Mouse (Mus musculus): ENCODE results near the gene Gcnt1. TPM values are rescaled to one million over a fixed set of nuclear protein-coding genes. Genes with fewer than 3 reads are reported as not detected.

Gcnt1 gene
- polyA plus RNA-seq, 1 experiment: 3.9 TPM

DNA sequence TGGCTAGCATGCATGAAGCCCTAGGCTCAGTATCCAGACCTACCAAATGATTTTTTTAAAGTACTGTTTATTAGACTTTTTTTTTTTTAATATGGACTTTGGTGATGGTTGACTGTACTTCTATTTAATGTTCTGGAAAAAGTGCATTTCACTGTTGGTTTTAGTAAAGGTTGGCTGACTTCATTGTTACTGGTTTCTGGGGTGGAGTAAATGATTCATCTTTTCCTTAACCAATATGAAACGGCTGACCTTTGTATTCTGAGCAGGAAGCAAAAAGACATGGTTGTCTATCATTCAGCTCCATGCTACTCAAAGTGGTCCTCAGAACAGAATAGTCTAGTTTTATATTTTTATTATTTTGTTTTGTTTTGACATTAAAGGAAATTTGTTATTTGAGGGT is 12.8 kb upstream of the Gcnt1 start:
- Histone ChIP-seq H3K4me3 (replicated peaks; ENCODE audit: insufficient read depth, low read depth, low read length) (no peak overlapping the region), H3K27ac (ENCODE audit: insufficient read depth, low read length) (no peak overlapping the region), H3K4me1 (ENCODE audit: control insufficient read depth, insufficient read depth, low read length) (no peaks in the 10 kb centered on the region), H3K27me3 (ENCODE audit: control insufficient read depth, insufficient read depth, low read length) (no peaks in the 10 kb centered on the region)
- DNase-seq: no peak
- TF ChIP-seq CTCF (IDR thresholded peaks at IDR 0.05; ENCODE audit: borderline replicate concordance, insufficient read depth, low read depth, low read length): no peak
- no peak for TF ChIP-seq POLR2A (IDR thresholded peaks at IDR 0.05; ENCODE audit: borderline replicate concordance, insufficient read depth, low read length)
- 75% methylated on average over 1 of the region's 1 CpGs for WGBS

DNA sequence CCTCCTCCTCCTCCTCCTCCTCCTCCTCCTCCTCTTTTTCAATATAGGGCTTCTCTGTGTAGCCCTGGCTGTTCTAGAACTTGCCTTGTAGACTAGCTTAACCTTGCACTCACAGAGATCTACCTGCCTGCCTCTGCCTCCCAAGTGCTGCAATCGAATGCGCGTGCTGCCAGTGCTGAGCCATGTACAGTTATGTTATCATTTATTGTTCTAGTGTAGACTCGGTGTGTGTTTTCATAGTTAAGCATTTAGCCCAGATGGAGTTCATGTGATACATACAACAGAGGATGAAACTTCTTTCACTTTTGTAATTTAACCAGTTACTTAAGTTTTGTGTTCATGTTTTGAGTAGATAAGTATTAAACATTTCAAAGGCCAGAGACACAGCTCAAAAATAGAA is 12.4 kb upstream of the Gcnt1 start:
- H3K4me3 ChIP-seq (replicated peaks; ENCODE audit: insufficient read depth, low read depth, low read length): no peak overlapping the region
- H3K4me1 ChIP-seq (ENCODE audit: control insufficient read depth, insufficient read depth, low read length): no peaks in the 10 kb centered on the region
- WGBS: 96% methylated on average over 4 of the region's 4 CpGs
- TF ChIP-seq CTCF (IDR thresholded peaks at IDR 0.05; ENCODE audit: borderline replicate concordance, insufficient read depth, low read depth, low read length) (no peak), POLR2A (IDR thresholded peaks at IDR 0.05; ENCODE audit: borderline replicate concordance, insufficient read depth, low read length) (no peak)
- H3K27ac ChIP-seq (ENCODE audit: insufficient read depth, low read length): no peak overlapping the region
- no peak for DNase-seq
- H3K27me3 ChIP-seq (ENCODE audit: control insufficient read depth, insufficient read depth, low read length): no peaks in the 10 kb centered on the region

DNA sequence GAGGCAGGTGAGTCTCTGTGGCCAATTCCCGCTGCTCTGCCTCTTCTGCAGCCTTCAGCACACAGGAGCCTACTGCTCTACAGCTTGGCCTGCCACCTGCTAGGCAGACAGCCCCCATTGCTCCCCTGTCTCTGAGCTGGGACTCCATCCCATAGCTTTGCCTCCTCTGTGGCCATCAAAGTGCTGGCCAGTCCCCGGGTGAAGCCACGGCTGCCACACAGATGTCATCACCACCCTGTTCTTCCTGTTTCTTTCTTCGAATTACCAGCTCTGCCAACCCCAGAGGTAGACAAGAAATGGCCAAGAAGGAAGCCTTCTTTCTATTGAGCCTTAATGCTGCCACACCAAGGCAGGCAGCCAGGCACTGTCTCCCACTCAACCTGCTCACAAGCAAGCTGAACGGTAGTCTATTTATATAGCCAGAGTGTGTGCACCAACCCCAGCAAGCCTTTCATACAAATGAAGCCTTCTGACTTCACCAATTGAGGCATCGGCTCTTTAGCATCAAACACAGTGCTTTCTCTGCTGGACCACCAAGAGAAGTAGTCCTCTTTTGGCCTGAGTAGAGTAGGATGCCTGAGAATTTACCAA is 10.3 kb upstream of the Gcnt1 start:
- no peaks in the 10 kb centered on the region for H3K4me1 ChIP-seq (ENCODE audit: control insufficient read depth, insufficient read depth, low read length)
- no peak overlapping the region for H3K4me3 ChIP-seq (replicated peaks; ENCODE audit: insufficient read depth, low read depth, low read length)
- no peaks in the 10 kb centered on the region for H3K27me3 ChIP-seq (ENCODE audit: control insufficient read depth, insufficient read depth, low read length)
- DNase-seq: no peak
- 68% methylated on average over 6 of the region's 6 CpGs for WGBS
- H3K27ac ChIP-seq (ENCODE audit: insufficient read depth, low read length): no peak overlapping the region
- TF ChIP-seq CTCF (IDR thresholded peaks at IDR 0.05; ENCODE audit: borderline replicate concordance, insufficient read depth, low read depth, low read length): no peak
- no peak for TF ChIP-seq POLR2A (IDR thresholded peaks at IDR 0.05; ENCODE audit: borderline replicate concordance, insufficient read depth, low read length)

DNA sequence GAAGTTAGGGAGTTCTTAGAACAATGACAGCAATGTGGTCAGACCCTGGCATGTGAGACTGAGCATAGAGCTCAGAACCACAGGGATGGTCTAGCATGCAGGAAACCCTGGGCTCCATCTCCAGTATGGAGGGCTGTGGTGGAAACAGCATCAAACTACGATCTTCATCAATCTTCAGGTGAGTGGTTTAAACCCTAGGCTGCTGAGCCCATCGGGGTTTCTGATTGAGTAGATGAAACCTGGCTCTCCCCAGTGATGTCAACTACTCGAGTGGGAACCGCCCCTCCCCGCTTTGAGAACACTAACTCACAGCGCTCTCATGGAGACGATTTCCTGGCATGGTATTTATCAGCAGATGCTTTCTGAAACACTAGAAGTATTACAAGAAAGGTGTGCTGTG is 7.9 kb upstream of the Gcnt1 start:
- Histone ChIP-seq H3K27ac (ENCODE audit: insufficient read depth, low read length) (no peak overlapping the region), H3K27me3 (ENCODE audit: control insufficient read depth, insufficient read depth, low read length) (no peaks in the 10 kb centered on the region), H3K4me3 (replicated peaks; ENCODE audit: insufficient read depth, low read depth, low read length) (no peak overlapping the region), H3K4me1 (ENCODE audit: control insufficient read depth, insufficient read depth, low read length) (no peaks in the 10 kb centered on the region)
- TF ChIP-seq POLR2A (IDR thresholded peaks at IDR 0.05; ENCODE audit: borderline replicate concordance, insufficient read depth, low read length) (no peak), CTCF (IDR thresholded peaks at IDR 0.05; ENCODE audit: borderline replicate concordance, insufficient read depth, low read depth, low read length) (no peak)
- no peak for DNase-seq
- WGBS: 61% methylated on average over 7 of the region's 7 CpGs

DNA sequence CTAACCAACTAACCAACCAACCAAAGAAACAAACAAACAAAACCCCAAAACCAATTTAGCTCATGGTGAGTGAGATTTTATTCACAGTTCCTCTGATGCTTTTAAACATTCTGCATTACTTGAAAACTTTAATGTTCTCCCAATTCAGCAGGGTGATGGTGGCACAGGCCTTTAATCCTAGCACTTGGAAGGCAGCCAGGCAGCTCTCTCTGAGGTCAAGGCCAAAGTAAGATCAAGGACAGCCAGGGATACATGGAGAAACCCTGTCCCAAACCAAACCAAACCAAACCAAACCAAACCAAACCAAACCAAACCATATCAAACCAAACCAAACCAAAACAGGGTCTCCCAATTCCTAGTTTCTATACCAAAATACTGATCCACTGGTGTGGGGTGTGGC is 6.2 kb upstream of the Gcnt1 start:
- H3K4me1 ChIP-seq (ENCODE audit: control insufficient read depth, insufficient read depth, low read length): no peaks in the 10 kb centered on the region
- no peaks in the 10 kb centered on the region for H3K27me3 ChIP-seq (ENCODE audit: control insufficient read depth, insufficient read depth, low read length)
- no peak overlapping the region for H3K27ac ChIP-seq (ENCODE audit: insufficient read depth, low read length)
- no peak overlapping the region for H3K4me3 ChIP-seq (replicated peaks; ENCODE audit: insufficient read depth, low read depth, low read length)
- DNase-seq: no peak
- TF ChIP-seq POLR2A (IDR thresholded peaks at IDR 0.05; ENCODE audit: borderline replicate concordance, insufficient read depth, low read length) (no peak), CTCF (IDR thresholded peaks at IDR 0.05; ENCODE audit: borderline replicate concordance, insufficient read depth, low read depth, low read length) (no peak)

DNA sequence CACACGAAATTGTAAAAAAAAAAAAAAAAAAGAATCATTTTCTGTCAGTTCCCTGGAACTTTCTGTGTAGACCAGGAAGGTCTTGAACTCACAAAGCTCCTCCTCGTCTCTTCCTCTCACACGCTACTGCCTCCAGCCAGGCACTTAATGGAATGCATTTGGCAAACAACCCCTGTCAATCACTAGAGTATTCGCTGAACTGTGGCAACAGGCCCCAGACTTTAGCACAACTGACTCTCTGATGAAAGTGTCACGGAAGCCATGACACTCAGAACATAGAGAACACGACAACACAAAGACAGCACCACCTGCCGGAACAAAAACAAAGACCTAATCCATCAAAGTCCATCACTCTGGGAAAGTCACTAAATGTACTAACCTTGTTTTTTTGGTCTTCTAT is 3.1 kb downstream of the Gcnt1 start:
- TF ChIP-seq POLR2A (IDR thresholded peaks at IDR 0.05; ENCODE audit: borderline replicate concordance, insufficient read depth, low read length) (no peak), CTCF (IDR thresholded peaks at IDR 0.05; ENCODE audit: borderline replicate concordance, insufficient read depth, low read depth, low read length) (no peak)
- no peak for DNase-seq
- Histone ChIP-seq H3K4me3 (replicated peaks; ENCODE audit: insufficient read depth, low read depth, low read length) (no peak overlapping the region), H3K27me3 (ENCODE audit: control insufficient read depth, insufficient read depth, low read length) (no peaks in the 10 kb centered on the region), H3K27ac (ENCODE audit: insufficient read depth, low read length) (no peak overlapping the region), H3K4me1 (ENCODE audit: control insufficient read depth, insufficient read depth, low read length) (no peaks in the 10 kb centered on the region)
- 59% methylated on average over 7 of the region's 7 CpGs for WGBS

DNA sequence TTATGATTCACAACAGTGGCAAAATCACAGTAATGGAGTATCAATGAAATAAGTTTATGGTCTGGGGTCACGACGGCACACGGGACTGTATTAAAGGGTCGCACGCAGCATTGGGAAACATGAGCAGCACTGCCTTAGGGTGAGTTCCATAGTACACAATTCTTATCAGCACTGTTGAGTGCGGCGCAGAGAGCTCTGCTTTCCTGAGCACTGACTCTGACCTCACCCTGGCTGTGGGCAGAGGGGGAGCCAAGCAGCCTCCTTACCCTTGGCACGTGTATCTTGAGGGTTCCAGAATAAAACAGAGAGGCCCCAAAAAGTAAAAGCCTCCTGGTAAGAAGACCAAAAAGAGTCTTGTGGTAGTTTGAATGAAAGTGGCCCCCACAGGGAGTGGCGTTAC is 4.1 kb downstream of the Gcnt1 start:
- WGBS: 96% methylated on average over 9 of the region's 9 CpGs
- H3K4me1 ChIP-seq (ENCODE audit: control insufficient read depth, insufficient read depth, low read length): no peaks in the 10 kb centered on the region
- H3K27ac ChIP-seq (ENCODE audit: insufficient read depth, low read length): no peak overlapping the region
- TF ChIP-seq CTCF (IDR thresholded peaks at IDR 0.05; ENCODE audit: borderline replicate concordance, insufficient read depth, low read depth, low read length) (no peak), POLR2A (IDR thresholded peaks at IDR 0.05; ENCODE audit: borderline replicate concordance, insufficient read depth, low read length) (no peak)
- H3K4me3 ChIP-seq (replicated peaks; ENCODE audit: insufficient read depth, low read depth, low read length): no peak overlapping the region
- H3K27me3 ChIP-seq (ENCODE audit: control insufficient read depth, insufficient read depth, low read length): no peaks in the 10 kb centered on the region
- DNase-seq: no peak

DNA sequence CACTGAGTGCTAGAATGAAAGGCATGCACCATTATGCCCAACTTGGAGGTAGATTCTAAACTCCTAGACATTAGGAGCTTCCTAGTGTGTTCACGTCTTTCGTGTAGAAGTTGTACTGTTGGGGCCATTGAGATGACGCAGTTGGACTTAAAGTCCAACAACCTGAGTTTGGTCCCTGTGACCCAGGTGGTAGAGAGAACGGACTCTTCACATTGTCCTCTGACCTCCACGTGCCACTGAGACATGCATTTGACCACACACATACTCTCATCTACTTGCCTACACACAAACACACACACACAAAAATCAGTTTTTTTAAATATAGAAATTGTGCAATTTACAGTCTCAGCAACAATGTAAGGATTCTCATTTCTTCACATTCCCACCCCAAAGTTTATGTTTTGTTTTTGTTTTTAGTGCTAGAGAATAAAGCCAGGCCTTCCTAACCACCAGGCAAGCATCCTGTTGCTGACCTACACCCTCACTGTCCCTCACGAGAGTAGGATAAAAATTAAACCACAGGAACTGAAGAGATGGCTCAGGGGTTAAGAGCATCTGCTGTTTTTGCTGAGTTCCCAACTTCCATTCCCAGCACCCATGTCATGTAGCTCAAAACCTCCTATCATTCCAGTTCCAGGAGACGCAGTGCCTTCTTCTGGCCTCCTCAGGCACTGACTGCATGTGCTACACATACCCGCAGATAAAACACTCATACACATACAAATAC is 6.1 kb downstream of the Gcnt1 start:
- WGBS: 95% methylated on average over 8 of the region's 8 CpGs
- H3K4me1 ChIP-seq (ENCODE audit: control insufficient read depth, insufficient read depth, low read length): no peaks in the 10 kb centered on the region
- no peak overlapping the region for H3K4me3 ChIP-seq (replicated peaks; ENCODE audit: insufficient read depth, low read depth, low read length)
- no peaks in the 10 kb centered on the region for H3K27me3 ChIP-seq (ENCODE audit: control insufficient read depth, insufficient read depth, low read length)
- H3K27ac ChIP-seq (ENCODE audit: insufficient read depth, low read length): no peak overlapping the region
- no peak for DNase-seq
- no peak for TF ChIP-seq POLR2A (IDR thresholded peaks at IDR 0.05; ENCODE audit: borderline replicate concordance, insufficient read depth, low read length)
- TF ChIP-seq CTCF (IDR thresholded peaks at IDR 0.05; ENCODE audit: borderline replicate concordance, insufficient read depth, low read depth, low read length): no peak
